Mouse (Mus musculus): Measurements from ENCODE around the gene Snn. TPM values are rescaled to one million over a fixed set of nuclear protein-coding genes. Genes with fewer than 3 reads are reported as not detected.

The Snn gene
- total and polyA plus RNA-seq, 3 experiments: 34.0 to 93.8 (median 53.1) TPM

- 0 out of 2 replicates have a peak overlapping the region, but pooled peaks have one; percentile 4 for H3K4me2 ChIP-seq (ENCODE audit: insufficient read depth, low read depth, poor library complexity, severe bottlenecking)
- H3K9ac ChIP-seq (ENCODE audit: insufficient read depth, low read depth): no peak overlapping the region
- no peak overlapping the region for H3K4me3 ChIP-seq (replicated peaks in 1 of 3; ENCODE audit: low read depth in 2 of 3, low read length in 2 of 3, poor library complexity in 1 of 3)
- H3K27ac ChIP-seq (ENCODE audit: insufficient read depth, low read depth): peak overlapping the region; percentile 34; the same call in 1 of the 2 replicates
- peaks cover 5% of the 10 kb centered on the region for H3K79me2 ChIP-seq (replicated peaks; ENCODE audit: control insufficient read depth, extremely low read depth, insufficient read depth, poor library complexity, severe bottlenecking)
- peaks cover 63 to 92% of the 10 kb centered on the region in 2 experiments for H3K36me3 ChIP-seq (replicated peaks in 1 of 2; ENCODE audit: control insufficient read depth in 1 of 2, insufficient read depth in 1 of 2, low read length in 1 of 2)
- dilution Hi-C loops (cut with MboI; ENCODE audit: extremely low pct_ligation_motif_present, extremely low pct_unique_long_range_greater_than_20kb, low sequenced_read_pairs): no loop called here
- in situ Hi-C loops (cut with MboI; ENCODE audit: low pct_ligation_motif_present, low pct_unique_long_range_greater_than_20kb, low sequenced_read_pairs): loop anchor here (10.0 kb wide), 1 partner anchor 48 kb away; no protein-coding TSS in a partner anchor
- TF ChIP-seq GABPA (IDR thresholded peaks at IDR 0.05; ENCODE audit: insufficient replicate concordance, low read depth, low read length): no peak
- TF ChIP-seq RAD21 (IDR thresholded peaks at IDR 0.05; ENCODE audit: low read depth, low read length): no peak
- TF ChIP-seq UBTF (IDR thresholded peaks at IDR 0.05; ENCODE audit: low read depth, low read length): no peak
- TF ChIP-seq ETS1 (conservative IDR thresholded peaks at IDR 0.05; ENCODE audit: low read depth, low read length): 0 out of 2 replicates have a peak, but pooled peaks have one; percentile 13
- TF ChIP-seq SMC3 (IDR thresholded peaks at IDR 0.05; ENCODE audit: low read depth, low read length): no peak
- 0 out of 2 replicates have a peak, but pooled peaks have one; percentile 22 for TF ChIP-seq IRF4 (IDR thresholded peaks at IDR 0.05; ENCODE audit: low read depth, low read length)
- TF ChIP-seq POLR2AphosphoS2 (IDR thresholded peaks at IDR 0.05; ENCODE audit: low read depth, low read length): no peak
- TF ChIP-seq MYC (IDR thresholded peaks at IDR 0.05; ENCODE audit: low read depth, low read length): no peak
- TF ChIP-seq USF2 (conservative IDR thresholded peaks at IDR 0.05; ENCODE audit: low read depth, low read length): no peak
- peak; percentile 83 for TF ChIP-seq MEF2A (IDR thresholded peaks at IDR 0.05; ENCODE audit: borderline replicate concordance, low read depth, low read length)
- no peaks in the 10 kb centered on the region for H3K27me3 ChIP-seq (replicated peaks)
- H3K4me1 ChIP-seq (ENCODE audit: control insufficient read depth in 1 of 2, insufficient read depth in 2 of 2): peaks cover 18 to 92% of the 10 kb centered on the region in 2 experiments
- H3K9me3 ChIP-seq (replicated peaks; ENCODE audit: low read length): no peaks in the 10 kb centered on the region
- peak; percentile 56 for DNase-seq (ENCODE audit: extremely low read depth)
Measured at GRCm38 (mm10) chr16:11092523-11092922, 31.8 kb downstream of the Snn start.

GRCm38 (mm10) chr16:11093717-11094386 is 33.1 kb downstream of the Snn start:
- peaks cover 5% of the 10 kb centered on the region for H3K79me2 ChIP-seq (replicated peaks; ENCODE audit: control insufficient read depth, extremely low read depth, insufficient read depth, poor library complexity, severe bottlenecking)
- no peak overlapping the region for H3K4me2 ChIP-seq (ENCODE audit: insufficient read depth, low read depth, poor library complexity, severe bottlenecking)
- H3K36me3 ChIP-seq (replicated peaks in 1 of 2; ENCODE audit: control insufficient read depth in 1 of 2, insufficient read depth in 1 of 2, low read length in 1 of 2): peaks cover 53 to 88% of the 10 kb centered on the region in 2 experiments
- H3K9me3 ChIP-seq (replicated peaks; ENCODE audit: low read length): no peaks in the 10 kb centered on the region
- in situ Hi-C loops (cut with MboI; ENCODE audit: low pct_ligation_motif_present, low pct_unique_long_range_greater_than_20kb, low sequenced_read_pairs) (loop anchor here (10.0 kb wide), 1 partner anchor 49 kb away; no protein-coding TSS in a partner anchor), dilution Hi-C loops (cut with MboI; ENCODE audit: extremely low pct_ligation_motif_present, extremely low pct_unique_long_range_greater_than_20kb, low sequenced_read_pairs) (no loop called here)
- H3K27me3 ChIP-seq (replicated peaks): no peaks in the 10 kb centered on the region
- TF ChIP-seq USF1 (IDR thresholded peaks at IDR 0.05; ENCODE audit: low read depth, low read length) (no peak), TBP (conservative IDR thresholded peaks at IDR 0.05; ENCODE audit: low read depth, low read length) (no peak), IRF4 (IDR thresholded peaks at IDR 0.05; ENCODE audit: low read depth, low read length) (no peak), ETS1 (conservative IDR thresholded peaks at IDR 0.05; ENCODE audit: low read depth, low read length) (no peak), POLR2AphosphoS2 (IDR thresholded peaks at IDR 0.05; ENCODE audit: low read depth, low read length) (no peak), GABPA (IDR thresholded peaks at IDR 0.05; ENCODE audit: insufficient replicate concordance, low read depth, low read length) (no peak), CHD1 (IDR thresholded peaks at IDR 0.05; ENCODE audit: low read depth, low read length) (no peak), MYC (IDR thresholded peaks at IDR 0.05; ENCODE audit: low read depth, low read length) (no peak), BHLHE40 (IDR thresholded peaks at IDR 0.05; ENCODE audit: low read depth, low read length) (no peak), CTCF (conservative IDR thresholded peaks at IDR 0.05 in 1 of 2, IDR thresholded peaks at IDR 0.05 in 1 of 2; ENCODE audit: low read depth in 2 of 2, low read length in 2 of 2) (no peak), E2F4 (IDR thresholded peaks at IDR 0.05; ENCODE audit: insufficient replicate concordance, low read depth, low read length) (no peak), RCOR1 (conservative IDR thresholded peaks at IDR 0.05; ENCODE audit: low read depth, low read length) (no peak), NELFE (IDR thresholded peaks at IDR 0.05; ENCODE audit: low read depth, low read length) (no peak), USF2 (conservative IDR thresholded peaks at IDR 0.05; ENCODE audit: low read depth, low read length) (no peak), TCF12 (IDR thresholded peaks at IDR 0.05; ENCODE audit: low read depth, low read length) (no peak), KAT2A (IDR thresholded peaks at IDR 0.05; ENCODE audit: insufficient replicate concordance, low read length) (no peak), JUND (conservative IDR thresholded peaks at IDR 0.05; ENCODE audit: low read depth, low read length) (no peak)
- H3K4me1 ChIP-seq (ENCODE audit: control insufficient read depth in 1 of 2, insufficient read depth in 2 of 2): peaks cover 18 to 92% of the 10 kb centered on the region in 2 experiments
- H3K27ac ChIP-seq (ENCODE audit: insufficient read depth, low read depth): peak overlapping the region; percentile 5; the same call in 1 of the 2 replicates
- no peak overlapping the region for H3K4me3 ChIP-seq (replicated peaks in 1 of 3; ENCODE audit: low read depth in 2 of 3, low read length in 2 of 3, poor library complexity in 1 of 3)
- H3K9ac ChIP-seq (ENCODE audit: insufficient read depth, low read depth): no peak overlapping the region
- DNase-seq (ENCODE audit: extremely low read depth): no peak

All from CH12.LX (cell line).